Mouse (Mus musculus): ENCODE measurements around the gene Trdmt1. TPM values are rescaled to one million over a fixed set of nuclear protein-coding genes. Genes with fewer than 3 reads are reported as not detected.

Trdmt1 gene
- polyA plus RNA-seq, 1 experiment = 3.0 TPM

DNA sequence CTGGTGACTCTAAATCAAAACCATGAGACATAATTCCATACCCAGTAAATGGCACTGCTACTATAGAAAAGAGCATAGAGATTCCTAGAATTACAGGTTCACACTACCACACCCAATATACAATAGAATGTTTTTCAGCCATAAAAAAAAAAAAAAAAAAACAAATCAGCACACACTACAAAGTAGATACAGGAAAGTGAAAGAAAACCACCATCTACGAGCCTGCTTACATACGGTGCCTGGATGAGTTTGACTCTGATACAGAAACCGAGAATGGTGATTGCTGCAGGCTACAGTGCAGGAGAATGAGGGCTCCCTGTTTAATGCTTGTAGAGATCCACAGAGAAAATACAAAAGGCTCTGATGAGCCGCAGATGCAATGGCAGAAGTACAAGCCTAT is 51.5 kb downstream of the Trdmt1 start:
- no peak overlapping the region for H3K4me3 ChIP-seq (ENCODE audit: control insufficient read depth, insufficient read depth, low read length)
- H3K27me3 ChIP-seq (ENCODE audit: control insufficient read depth, insufficient read depth, low read length) = no peaks in the 10 kb centered on the region
- TF ChIP-seq CTCF (IDR thresholded peaks at IDR 0.05; ENCODE audit: borderline replicate concordance, control insufficient read depth, extremely low read depth, insufficient read depth, low read length, poor library complexity) = no peak
- no peak for TF ChIP-seq POLR2A (IDR thresholded peaks at IDR 0.05; ENCODE audit: control insufficient read depth, extremely low read depth, insufficient read depth, low read length, poor library complexity)
- H3K27ac ChIP-seq (ENCODE audit: control insufficient read depth, insufficient read depth, low read length) = no peak overlapping the region
- no peaks in the 10 kb centered on the region for H3K36me3 ChIP-seq (ENCODE audit: control insufficient read depth, insufficient read depth, low read length)
- H3K4me1 ChIP-seq (replicated peaks; ENCODE audit: control insufficient read depth, insufficient read depth, low read length) = 0 out of 2 replicates have a peak, but pooled peaks cover 2% of the 10 kb centered on the region
- no peak for DNase-seq
- 74% methylated on average over 4 of the region's 4 CpGs for WGBS

- H3K36me3 ChIP-seq (ENCODE audit: control insufficient read depth, insufficient read depth, low read length) = no peaks in the 10 kb centered on the region
- no peak for DNase-seq
- no peaks in the 10 kb centered on the region for H3K27me3 ChIP-seq (ENCODE audit: control insufficient read depth, insufficient read depth, low read length)
- TF ChIP-seq CTCF (IDR thresholded peaks at IDR 0.05; ENCODE audit: borderline replicate concordance, control insufficient read depth, extremely low read depth, insufficient read depth, low read length, poor library complexity) (no peak), POLR2A (IDR thresholded peaks at IDR 0.05; ENCODE audit: control insufficient read depth, extremely low read depth, insufficient read depth, low read length, poor library complexity) (no peak)
- no peak within 1 kb of the TSS for H3K27ac ChIP-seq (ENCODE audit: control insufficient read depth, insufficient read depth, low read length)
- no peak within 1 kb of the TSS for H3K4me3 ChIP-seq (ENCODE audit: control insufficient read depth, insufficient read depth, low read length)
- WGBS = 95% methylated on average over 8 of the region's 8 CpGs
- 0 out of 2 replicates have a peak, but pooled peaks cover 2% of the 10 kb centered on the region for H3K4me1 ChIP-seq (replicated peaks; ENCODE audit: control insufficient read depth, insufficient read depth, low read length)
Measured at GRCm38 (mm10) chr2:13491734-13492133, 52.7 kb downstream of the Trdmt1 start, which contains the start of gene Cubn. TSS of gene Cubn (minus strand) at chr2:13491813.

GRCm38 (mm10) chr2:13490480-13490879 is 54.0 kb downstream of the Trdmt1 start:
- no peaks in the 10 kb centered on the region for H3K27me3 ChIP-seq (ENCODE audit: control insufficient read depth, insufficient read depth, low read length)
- 0 out of 2 replicates have a peak, but pooled peaks cover 2% of the 10 kb centered on the region for H3K4me1 ChIP-seq (replicated peaks; ENCODE audit: control insufficient read depth, insufficient read depth, low read length)
- 73% methylated on average over 2 of the region's 2 CpGs for WGBS
- TF ChIP-seq POLR2A (IDR thresholded peaks at IDR 0.05; ENCODE audit: control insufficient read depth, extremely low read depth, insufficient read depth, low read length, poor library complexity) = no peak
- no peak for TF ChIP-seq CTCF (IDR thresholded peaks at IDR 0.05; ENCODE audit: borderline replicate concordance, control insufficient read depth, extremely low read depth, insufficient read depth, low read length, poor library complexity)
- H3K4me3 ChIP-seq (ENCODE audit: control insufficient read depth, insufficient read depth, low read length) = no peak overlapping the region
- no peak overlapping the region for H3K27ac ChIP-seq (ENCODE audit: control insufficient read depth, insufficient read depth, low read length)
- H3K36me3 ChIP-seq (ENCODE audit: control insufficient read depth, insufficient read depth, low read length) = no peaks in the 10 kb centered on the region
- DNase-seq = no peak

GRCm38 (mm10) chr2:13486470-13486869 is 58.0 kb downstream of the Trdmt1 start:
- WGBS = 88% methylated on average over 8 of the region's 8 CpGs
- H3K36me3 ChIP-seq (ENCODE audit: control insufficient read depth, insufficient read depth, low read length) = no peaks in the 10 kb centered on the region
- no peak for DNase-seq

DNA sequence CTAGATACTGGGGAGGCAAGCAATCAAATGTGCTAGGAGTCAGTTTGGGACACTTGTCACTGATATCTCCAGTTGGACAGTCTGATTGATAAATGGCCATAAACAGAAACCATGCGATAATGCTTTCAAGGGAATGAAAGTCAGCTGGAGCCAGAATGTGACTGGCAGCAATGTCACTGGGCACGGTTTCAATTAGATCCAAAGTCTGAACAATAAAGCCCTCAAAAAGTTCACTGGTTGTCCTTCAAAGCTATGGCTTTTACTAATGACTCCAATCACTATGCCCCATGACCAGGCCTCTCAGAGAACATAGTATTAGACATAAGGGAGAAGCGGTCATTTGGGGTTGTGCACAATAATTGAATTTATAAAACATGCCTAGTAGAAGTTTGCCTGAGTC is 59.9 kb downstream of the Trdmt1 start:
- no peaks in the 10 kb centered on the region for H3K36me3 ChIP-seq (ENCODE audit: control insufficient read depth, insufficient read depth, low read length)
- no peak overlapping the region for H3K4me3 ChIP-seq (ENCODE audit: control insufficient read depth, insufficient read depth, low read length)
- H3K27ac ChIP-seq (ENCODE audit: control insufficient read depth, insufficient read depth, low read length) = no peak overlapping the region
- no peaks in the 10 kb centered on the region for H3K4me1 ChIP-seq (replicated peaks; ENCODE audit: control insufficient read depth, insufficient read depth, low read length)
- DNase-seq = no peak
- H3K27me3 ChIP-seq (ENCODE audit: control insufficient read depth, insufficient read depth, low read length) = no peaks in the 10 kb centered on the region
- no peak for TF ChIP-seq CTCF (IDR thresholded peaks at IDR 0.05; ENCODE audit: borderline replicate concordance, control insufficient read depth, extremely low read depth, insufficient read depth, low read length, poor library complexity)
- TF ChIP-seq POLR2A (IDR thresholded peaks at IDR 0.05; ENCODE audit: control insufficient read depth, extremely low read depth, insufficient read depth, low read length, poor library complexity) = no peak
- WGBS = 98% methylated on average over 3 of the region's 3 CpGs

More at GRCm38 (mm10) chr2:13486470-13486869, 58.0 kb downstream of the Trdmt1 start:
- Histone ChIP-seq H3K27ac (ENCODE audit: control insufficient read depth, insufficient read depth, low read length) (no peak overlapping the region), H3K4me3 (ENCODE audit: control insufficient read depth, insufficient read depth, low read length) (no peak overlapping the region), H3K4me1 (replicated peaks; ENCODE audit: control insufficient read depth, insufficient read depth, low read length) (no peaks in the 10 kb centered on the region), H3K27me3 (ENCODE audit: control insufficient read depth, insufficient read depth, low read length) (no peaks in the 10 kb centered on the region)
- TF ChIP-seq POLR2A (IDR thresholded peaks at IDR 0.05; ENCODE audit: control insufficient read depth, extremely low read depth, insufficient read depth, low read length, poor library complexity) (no peak), CTCF (IDR thresholded peaks at IDR 0.05; ENCODE audit: borderline replicate concordance, control insufficient read depth, extremely low read depth, insufficient read depth, low read length, poor library complexity) (no peak)

GRCm38 (mm10) chr2:13480744-13481143 is 63.7 kb downstream of the Trdmt1 start:
- DNase-seq = no peak
- 95% methylated on average over 2 of the region's 2 CpGs for whole genome bisulfite sequencing
- Histone ChIP-seq H3K27ac (ENCODE audit: control insufficient read depth, insufficient read depth, low read length) (no peak overlapping the region), H3K36me3 (ENCODE audit: control insufficient read depth, insufficient read depth, low read length) (no peaks in the 10 kb centered on the region), H3K4me3 (ENCODE audit: control insufficient read depth, insufficient read depth, low read length) (no peak overlapping the region), H3K4me1 (replicated peaks; ENCODE audit: control insufficient read depth, insufficient read depth, low read length) (no peaks in the 10 kb centered on the region), H3K27me3 (ENCODE audit: control insufficient read depth, insufficient read depth, low read length) (no peaks in the 10 kb centered on the region)
- no peak for TF ChIP-seq CTCF (IDR thresholded peaks at IDR 0.05; ENCODE audit: borderline replicate concordance, control insufficient read depth, extremely low read depth, insufficient read depth, low read length, poor library complexity)
- TF ChIP-seq POLR2A (IDR thresholded peaks at IDR 0.05; ENCODE audit: control insufficient read depth, extremely low read depth, insufficient read depth, low read length, poor library complexity) = no peak

DNA sequence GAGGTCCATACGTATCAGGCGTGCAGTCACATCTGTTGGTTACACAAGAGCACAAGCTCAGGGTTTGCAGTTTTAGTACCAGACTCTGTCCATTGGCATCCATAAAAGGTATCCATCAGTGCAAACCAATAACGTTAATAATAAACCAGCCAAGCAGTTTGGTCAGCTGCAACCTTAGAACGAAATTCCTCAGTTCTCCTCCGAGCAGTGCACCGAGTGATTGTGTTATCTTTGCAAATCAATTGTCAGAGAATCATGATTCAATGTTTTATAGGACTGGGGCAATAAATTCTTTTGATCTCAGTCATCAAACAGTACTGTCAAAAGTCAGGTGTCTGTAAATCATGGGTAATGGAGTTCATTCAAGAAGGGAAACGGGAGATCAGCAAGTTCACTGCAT is 65.3 kb downstream of the Trdmt1 start:
- Histone ChIP-seq H3K27me3 (ENCODE audit: control insufficient read depth, insufficient read depth, low read length) (no peaks in the 10 kb centered on the region), H3K36me3 (ENCODE audit: control insufficient read depth, insufficient read depth, low read length) (no peaks in the 10 kb centered on the region), H3K4me1 (replicated peaks; ENCODE audit: control insufficient read depth, insufficient read depth, low read length) (no peaks in the 10 kb centered on the region), H3K27ac (ENCODE audit: control insufficient read depth, insufficient read depth, low read length) (no peak overlapping the region), H3K4me3 (ENCODE audit: control insufficient read depth, insufficient read depth, low read length) (no peak overlapping the region)
- TF ChIP-seq CTCF (IDR thresholded peaks at IDR 0.05; ENCODE audit: borderline replicate concordance, control insufficient read depth, extremely low read depth, insufficient read depth, low read length, poor library complexity) (no peak), POLR2A (IDR thresholded peaks at IDR 0.05; ENCODE audit: control insufficient read depth, extremely low read depth, insufficient read depth, low read length, poor library complexity) (no peak)
- 92% methylated on average over 7 of the region's 7 CpGs for WGBS
- no peak for DNase-seq
